Mouse (Mus musculus): Measurements from ENCODE around the gene Aup1. TPM values are rescaled to one million over a fixed set of nuclear protein-coding genes. Genes with fewer than 3 reads are reported as not detected.

The Aup1 gene
- polyA plus RNA-seq, 1 experiment from 2014 or later, result 109 TPM

- H3K27me3 ChIP-seq (ENCODE audit: control insufficient read depth, insufficient read depth, low read length), result peaks cover 7% of the 10 kb centered on the region
- no peak for DNase-seq (ENCODE audit: low spot score, missing footprints)
- no peak overlapping the region for H3K27ac ChIP-seq (ENCODE audit: low read depth, low read length)
- H3K9me3 ChIP-seq (ENCODE audit: control insufficient read depth, low read length), result no peaks in the 10 kb centered on the region
- H3K4me3 ChIP-seq (ENCODE audit: low read depth, low read length), result no peak overlapping the region
- no peaks in the 10 kb centered on the region for H3K36me3 ChIP-seq (ENCODE audit: control insufficient read depth, insufficient read depth, low read length)
- ATAC-seq (ENCODE audit: low FRiP score), result no peak
- no peaks in the 10 kb centered on the region for H3K4me1 ChIP-seq (ENCODE audit: control insufficient read depth, insufficient read depth, low read length)
- WGBS, result 80% methylated on average over 4 of the region's 4 CpGs
- no peak overlapping the region for H3K9ac ChIP-seq (ENCODE audit: low read length)
- H3K4me2 ChIP-seq, result no peak overlapping the region
Observed at GRCm38 (mm10) chr6:83025221-83025620, 29.1 kb upstream of the Aup1 start.

DNA sequence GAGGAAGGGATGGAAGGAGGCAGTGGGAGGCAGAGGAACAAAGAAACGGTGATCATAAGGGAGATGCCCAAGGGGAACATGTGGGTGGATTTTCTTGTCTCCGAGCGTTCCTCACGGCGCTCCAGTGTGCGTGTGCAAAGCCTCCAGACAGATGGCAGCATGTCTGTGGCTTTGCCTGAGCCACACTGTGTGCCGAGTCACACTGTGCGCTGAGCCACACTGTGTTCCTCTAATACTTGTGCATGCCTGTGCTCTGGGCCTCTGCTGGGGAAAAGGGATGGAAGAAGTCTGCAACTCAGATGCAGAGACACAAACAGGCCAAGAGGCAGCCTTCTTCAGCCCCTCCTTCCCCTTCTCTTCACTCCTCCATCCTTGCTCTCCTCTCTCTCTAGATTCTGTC, 27.0 kb upstream of the Aup1 start:
- Histone ChIP-seq H3K4me1 (ENCODE audit: control insufficient read depth, insufficient read depth, low read length) (peaks cover 3% of the 10 kb centered on the region), H3K27ac (ENCODE audit: low read depth, low read length) (no peak overlapping the region), H3K27me3 (ENCODE audit: control insufficient read depth, insufficient read depth, low read length) (peaks cover 26% of the 10 kb centered on the region), H3K9ac (ENCODE audit: low read length) (no peak overlapping the region), H3K9me3 (ENCODE audit: control insufficient read depth, low read length) (no peaks in the 10 kb centered on the region), H3K36me3 (ENCODE audit: control insufficient read depth, insufficient read depth, low read length) (no peaks in the 10 kb centered on the region), H3K4me3 (ENCODE audit: low read depth, low read length) (no peak overlapping the region), H3K4me2 (no peak overlapping the region)
- ATAC-seq (ENCODE audit: low FRiP score), result no peak
- 61% methylated on average over 8 of the region's 8 CpGs for WGBS
- DNase-seq (ENCODE audit: low spot score, missing footprints), result no peak

GRCm38 (mm10) chr6:83027706-83028105, 26.6 kb upstream of the Aup1 start:
- no peak overlapping the region for H3K4me3 ChIP-seq (ENCODE audit: low read depth, low read length)
- no peak overlapping the region for H3K4me2 ChIP-seq
- 68% methylated on average over 7 of the region's 9 CpGs for WGBS
- DNase-seq (ENCODE audit: low spot score, missing footprints) (no peak), ATAC-seq (ENCODE audit: low FRiP score) (no peak)
- H3K27me3 ChIP-seq (ENCODE audit: control insufficient read depth, insufficient read depth, low read length), result peaks cover 30% of the 10 kb centered on the region
- no peaks in the 10 kb centered on the region for H3K36me3 ChIP-seq (ENCODE audit: control insufficient read depth, insufficient read depth, low read length)
- H3K27ac ChIP-seq (ENCODE audit: low read depth, low read length), result no peak overlapping the region
- peaks cover 7% of the 10 kb centered on the region for H3K4me1 ChIP-seq (ENCODE audit: control insufficient read depth, insufficient read depth, low read length)
- no peaks in the 10 kb centered on the region for H3K9me3 ChIP-seq (ENCODE audit: control insufficient read depth, low read length)
- H3K9ac ChIP-seq (ENCODE audit: low read length), result no peak overlapping the region

- peaks cover 17% of the 10 kb centered on the region for H3K4me1 ChIP-seq (ENCODE audit: control insufficient read depth, insufficient read depth, low read length)
- H3K27ac ChIP-seq (ENCODE audit: low read depth, low read length), result no peak overlapping the region
- no peaks in the 10 kb centered on the region for H3K36me3 ChIP-seq (ENCODE audit: control insufficient read depth, insufficient read depth, low read length)
- DNase-seq (ENCODE audit: low spot score, missing footprints) (no peak), ATAC-seq (ENCODE audit: low FRiP score) (no peak)
- 16% methylated on average over 10 of the region's 10 CpGs for WGBS
- no peak overlapping the region for H3K4me2 ChIP-seq
- H3K4me3 ChIP-seq (ENCODE audit: low read depth, low read length), result no peak overlapping the region
- H3K9me3 ChIP-seq (ENCODE audit: control insufficient read depth, low read length), result no peaks in the 10 kb centered on the region
- peaks cover 32% of the 10 kb centered on the region for H3K27me3 ChIP-seq (ENCODE audit: control insufficient read depth, insufficient read depth, low read length)
- H3K9ac ChIP-seq (ENCODE audit: low read length), result no peak overlapping the region
Observed at GRCm38 (mm10) chr6:83029777-83030176, 24.5 kb upstream of the Aup1 start.

DNA sequence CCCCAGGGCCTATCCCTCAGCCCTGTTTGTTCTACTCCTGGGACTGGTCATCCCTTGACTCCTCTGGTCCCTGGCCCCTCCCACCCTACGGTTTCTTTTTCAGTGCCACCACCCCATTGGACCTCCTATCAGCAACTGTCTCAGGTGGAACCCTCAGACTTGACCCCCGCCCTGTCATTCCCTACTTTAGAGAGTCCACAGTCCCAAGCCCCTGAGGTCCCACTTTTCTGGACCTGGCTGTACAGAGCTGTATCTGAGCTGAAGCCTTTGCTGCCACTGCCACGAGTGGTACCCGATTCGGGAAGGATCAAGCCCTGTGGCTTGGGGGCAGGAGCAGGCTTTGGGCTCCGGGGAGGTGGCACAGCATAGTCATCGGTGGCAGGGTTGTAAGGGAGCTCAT, 23.2 kb upstream of the Aup1 start:
- WGBS, result 59% methylated on average over 7 of the region's 7 CpGs
- Histone ChIP-seq H3K27ac (ENCODE audit: low read depth, low read length) (no peak overlapping the region), H3K4me3 (ENCODE audit: low read depth, low read length) (no peak overlapping the region), H3K27me3 (ENCODE audit: control insufficient read depth, insufficient read depth, low read length) (peaks cover 32% of the 10 kb centered on the region), H3K36me3 (ENCODE audit: control insufficient read depth, insufficient read depth, low read length) (no peaks in the 10 kb centered on the region), H3K9me3 (ENCODE audit: control insufficient read depth, low read length) (no peaks in the 10 kb centered on the region), H3K9ac (ENCODE audit: low read length) (no peak overlapping the region), H3K4me1 (ENCODE audit: control insufficient read depth, insufficient read depth, low read length) (peaks cover 20% of the 10 kb centered on the region), H3K4me2 (no peak overlapping the region)
- ATAC-seq (ENCODE audit: low FRiP score) (no peak), DNase-seq (ENCODE audit: low spot score, missing footprints) (no peak)

DNA sequence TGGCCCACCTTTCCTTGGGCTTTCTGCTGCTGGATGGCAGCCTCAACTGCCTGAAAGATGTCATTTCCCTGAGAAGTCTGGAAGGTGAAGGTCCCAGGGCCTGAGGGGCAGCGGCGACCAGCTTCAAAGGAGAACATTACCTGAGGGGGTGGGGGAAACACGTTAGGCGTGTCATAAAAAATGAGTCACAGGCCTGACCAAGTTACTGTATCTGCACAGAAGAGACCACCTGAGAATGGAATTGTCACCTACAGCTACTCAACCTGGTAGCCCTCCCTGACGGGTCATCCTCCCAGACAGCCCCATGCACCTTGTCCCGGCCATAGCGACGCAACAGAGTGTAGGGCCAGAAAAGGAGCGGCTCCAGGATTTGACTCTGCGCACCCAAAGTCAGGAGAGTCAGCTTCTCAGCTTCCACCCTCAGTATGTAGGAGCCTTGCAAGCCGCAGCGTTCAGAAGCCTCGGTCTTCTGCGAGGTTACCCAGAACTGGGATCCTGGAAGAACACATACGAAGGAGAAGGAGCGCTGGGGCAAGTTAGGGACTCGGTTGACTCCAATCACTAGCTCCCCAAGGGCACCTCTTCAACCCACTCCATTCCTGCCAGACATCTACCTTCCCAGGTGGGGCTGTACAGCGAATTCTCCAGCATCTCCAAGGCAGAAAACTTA, 22.3 kb upstream of the Aup1 start:
- peak overlapping the region; percentile 85 for H3K4me2 ChIP-seq
- H3K4me1 ChIP-seq (ENCODE audit: control insufficient read depth, insufficient read depth, low read length), result peaks cover 20% of the 10 kb centered on the region
- no peaks in the 10 kb centered on the region for H3K9me3 ChIP-seq (ENCODE audit: control insufficient read depth, low read length)
- ATAC-seq (ENCODE audit: low FRiP score) (no peak), DNase-seq (ENCODE audit: low spot score, missing footprints) (no peak)
- WGBS, result 15% methylated on average over 18 of the region's 18 CpGs
- H3K9ac ChIP-seq (ENCODE audit: low read length), result peak overlapping the region; percentile 55; the same call in 1 of the 2 replicates
- peaks cover 32% of the 10 kb centered on the region for H3K27me3 ChIP-seq (ENCODE audit: control insufficient read depth, insufficient read depth, low read length)
- H3K4me3 ChIP-seq (ENCODE audit: low read depth, low read length), result peak overlapping the region; percentile 52
- H3K27ac ChIP-seq (ENCODE audit: low read depth, low read length), result no peak overlapping the region
- no peaks in the 10 kb centered on the region for H3K36me3 ChIP-seq (ENCODE audit: control insufficient read depth, insufficient read depth, low read length)

GRCm38 (mm10) chr6:83032769-83033191, 21.5 kb upstream of the Aup1 start:
- Histone ChIP-seq H3K4me2 (peak overlapping the region; percentile 85), H3K36me3 (ENCODE audit: control insufficient read depth, insufficient read depth, low read length) (no peaks in the 10 kb centered on the region), H3K4me1 (ENCODE audit: control insufficient read depth, insufficient read depth, low read length) (peaks cover 20% of the 10 kb centered on the region), H3K27ac (ENCODE audit: low read depth, low read length) (no peak overlapping the region), H3K4me3 (ENCODE audit: low read depth, low read length) (peak overlapping the region; percentile 52), H3K27me3 (ENCODE audit: control insufficient read depth, insufficient read depth, low read length) (peaks cover 32% of the 10 kb centered on the region), H3K9me3 (ENCODE audit: control insufficient read depth, low read length) (no peaks in the 10 kb centered on the region), H3K9ac (ENCODE audit: low read length) (peak overlapping the region; percentile 55)
- under 1% methylated on average over 31 of the region's 31 CpGs for WGBS
- ATAC-seq (ENCODE audit: low FRiP score) (peak; percentile 53), DNase-seq (ENCODE audit: low spot score, missing footprints) (peak; percentile 97)

GRCm38 (mm10) chr6:83033249-83034185, 20.8 kb upstream of the Aup1 start, which contains the start of the genes Dok1 and Loxl3:
TSS of gene Dok1 (minus strand) at chr6:83033471.
TSS of gene Loxl3 (plus strand) at chr6:83034173.
- H3K4me2 ChIP-seq, result peak within 1 kb of the TSS; percentile 85
- peak within 1 kb of the TSS; percentile 52 for H3K4me3 ChIP-seq (ENCODE audit: low read depth, low read length)
- peak within 1 kb of the TSS; percentile 20; the same call in 1 of the 2 replicates for H3K27ac ChIP-seq (ENCODE audit: low read depth, low read length)
- peak within 1 kb of the TSS; percentile 55 for H3K9ac ChIP-seq (ENCODE audit: low read length)
- DNase-seq (ENCODE audit: low spot score, missing footprints), result peak; percentile 98
- no peaks in the 10 kb centered on the region for H3K9me3 ChIP-seq (ENCODE audit: control insufficient read depth, low read length)
- peaks cover 32% of the 10 kb centered on the region for H3K27me3 ChIP-seq (ENCODE audit: control insufficient read depth, insufficient read depth, low read length)
- no peaks in the 10 kb centered on the region for H3K36me3 ChIP-seq (ENCODE audit: control insufficient read depth, insufficient read depth, low read length)
- peaks cover 24% of the 10 kb centered on the region for H3K4me1 ChIP-seq (ENCODE audit: control insufficient read depth, insufficient read depth, low read length)
- WGBS, result under 1% methylated on average over 51 of the region's 51 CpGs
- peak; percentile 83 for ATAC-seq (ENCODE audit: low FRiP score)

Measured in midbrain, embryonic 11.5 days (tissue).